Mouse (Mus musculus) limb, embryonic 11.5 days (tissue): Measurements from ENCODE around the gene Eif2s2. TPM values are rescaled to one million over a fixed set of nuclear protein-coding genes. Genes with fewer than 3 reads are reported as not detected.
A peak's percentile ranks its signal among the peaks of the same experiment; 100 is the strongest.

Experiments
- ATAC-seq: fragments of 200-750 bp; cut with Nextera tagmentation; 2 replicates; pipeline ENCODE4 v1.8.0; 2017; ENCODE audit warnings: low read depth; ENCODE audit not compliant: insufficient number of reproducible peaks, low FRiP score, low TSS enrichment
- DNase-seq: peaks from one replicate; pipeline ENCODE4 v3.0.0-alpha.2; 2015; ENCODE audit warnings: low spot score
- H3K27ac ChIP-seq: fragments of 300-500 bp; sonication (generic); replicated peaks from 2 replicates; pipeline ENCODE4 v1.5.1; 2014; ENCODE audit warnings: low read depth, mild to moderate bottlenecking, low read length
- H3K27me3 ChIP-seq: fragments of 300-500 bp; sonication (generic); 2 replicates; pipeline ENCODE4 v1.6.1; 2014; ENCODE audit warnings: mild to moderate bottlenecking, low read length, mixed read lengths; ENCODE audit not compliant: control insufficient read depth, insufficient read depth
- H3K36me3 ChIP-seq: fragments of 300-500 bp; sonication (generic); 2 replicates; pipeline ENCODE4 v1.6.1; 2014; ENCODE audit warnings: mild to moderate bottlenecking, low read length, moderate library complexity, mixed read lengths; ENCODE audit not compliant: control insufficient read depth, insufficient read depth
- H3K4me1 ChIP-seq: fragments of 300-500 bp; sonication (generic); 2 replicates; pipeline ENCODE4 v1.6.1; 2014; ENCODE audit warnings: low read length, mixed read lengths; ENCODE audit not compliant: control insufficient read depth, insufficient read depth
- H3K4me2 ChIP-seq: fragments of 300-500 bp; sonication (generic); 2 replicates; pipeline ENCODE4 v1.6.1; 2014; ENCODE audit warnings: low read depth, mild to moderate bottlenecking, moderate library complexity; ENCODE audit not compliant: severe bottlenecking
- H3K4me3 ChIP-seq: fragments of 300-500 bp; sonication (generic); 2 replicates; pipeline ENCODE4 v1.5.1; 2014; ENCODE audit warnings: low read depth, low read length
- H3K9ac ChIP-seq: fragments of 300-500 bp; sonication (generic); 2 replicates; pipeline ENCODE4 v1.6.1; 2014; ENCODE audit warnings: mild to moderate bottlenecking, low read length
- H3K9me3 ChIP-seq: fragments of 300-500 bp; sonication (generic); 2 replicates; pipeline ENCODE4 v1.6.1; 2016; ENCODE audit warnings: low read length; ENCODE audit not compliant: control insufficient read depth
- WGBS: fragments of 180-500 bp; shearing (Covaris S2); extraction: QIAGEN DNeasy Blood & Tissue Kit; methylation state at CpG from one replicate; pipeline ENCODE4 v1.1.7; 2014; 5-methylcytosine and 5-hydroxymethylcytosine counted together
- polyA plus RNA-seq: library from polyadenylated mRNA; unstranded; fragments of >200 nt; fragmentation: Nextera tagmentation; extraction: Ambion mirVana; gene quantifications from 2 replicates; pipeline ENCODE4 v1.2.1, GENCODE M21; 2014

Eif2s2 gene
- polyA plus RNA-seq, 1 experiment from 2014 or later: 152 TPM

- H3K27ac ChIP-seq: no peak overlapping the region
- peaks cover 29% of the 10 kb centered on the region for H3K36me3 ChIP-seq
- DNase-seq: no peak
- H3K4me2 ChIP-seq: no peak overlapping the region
- no peaks in the 10 kb centered on the region for H3K27me3 ChIP-seq
- H3K9me3 ChIP-seq: no peaks in the 10 kb centered on the region
- H3K4me3 ChIP-seq: no peak overlapping the region
- ATAC-seq: no peak
- no peak overlapping the region for H3K9ac ChIP-seq
- 92% methylated on average over 1 of the region's 1 CpGs for WGBS
- H3K4me1 ChIP-seq: no peaks in the 10 kb centered on the region
Observed at GRCm38 (mm10) chr2:154868106-154868505, 24.6 kb downstream of the Eif2s2 start.

- no peak overlapping the region for H3K4me3 ChIP-seq
- H3K4me1 ChIP-seq: no peaks in the 10 kb centered on the region
- no peak overlapping the region for H3K9ac ChIP-seq
- peaks cover 27% of the 10 kb centered on the region for H3K36me3 ChIP-seq
- H3K27ac ChIP-seq: no peak overlapping the region
- DNase-seq: no peak
- ATAC-seq: no peak
- no peak overlapping the region for H3K4me2 ChIP-seq
- H3K27me3 ChIP-seq: no peaks in the 10 kb centered on the region
- 78% methylated on average over 3 of the region's 3 CpGs for WGBS
- H3K9me3 ChIP-seq: no peaks in the 10 kb centered on the region
Observed at GRCm38 (mm10) chr2:154865696-154866095, 27.0 kb downstream of the Eif2s2 start.

GRCm38 (mm10) chr2:154863672-154864071 lies 29.1 kb downstream of the Eif2s2 start:
- WGBS: 90% methylated on average over 13 of the region's 13 CpGs
- Histone ChIP-seq H3K9me3 (no peaks in the 10 kb centered on the region), H3K4me1 (no peaks in the 10 kb centered on the region), H3K9ac (no peak overlapping the region), H3K27me3 (no peaks in the 10 kb centered on the region), H3K4me3 (no peak overlapping the region), H3K36me3 (peaks cover 26% of the 10 kb centered on the region), H3K4me2 (no peak overlapping the region), H3K27ac (no peak overlapping the region)
- DNase-seq (no peak), ATAC-seq (no peak)

- ATAC-seq (no peak), DNase-seq (peak; percentile 41)
- H3K4me1 ChIP-seq: no peaks in the 10 kb centered on the region
- no peak overlapping the region for H3K4me2 ChIP-seq
- no peak overlapping the region for H3K4me3 ChIP-seq
- H3K9ac ChIP-seq: no peak overlapping the region
- 91% methylated on average over 1 of the region's 1 CpGs for WGBS
- no peaks in the 10 kb centered on the region for H3K27me3 ChIP-seq
- no peaks in the 10 kb centered on the region for H3K9me3 ChIP-seq
- H3K36me3 ChIP-seq: peaks cover 9% of the 10 kb centered on the region
- no peak overlapping the region for H3K27ac ChIP-seq
Observed at GRCm38 (mm10) chr2:154855383-154855782, 37.4 kb downstream of the Eif2s2 start.

GRCm38 (mm10) chr2:154848086-154848485 lies 44.6 kb downstream of the Eif2s2 start:
- no peaks in the 10 kb centered on the region for H3K27me3 ChIP-seq
- no peaks in the 10 kb centered on the region for H3K9me3 ChIP-seq
- no peak for DNase-seq
- no peak overlapping the region for H3K27ac ChIP-seq
- no peak overlapping the region for H3K9ac ChIP-seq
- no peak overlapping the region for H3K4me2 ChIP-seq
- H3K36me3 ChIP-seq: 0 out of 2 replicates have a peak, but pooled peaks cover 2% of the 10 kb centered on the region
- no peak overlapping the region for H3K4me3 ChIP-seq
- ATAC-seq: no peak
- no peaks in the 10 kb centered on the region for H3K4me1 ChIP-seq

GRCm38 (mm10) chr2:154836537-154836936 lies 56.2 kb downstream of the Eif2s2 start:
- no peak for DNase-seq
- Histone ChIP-seq H3K4me3 (no peak overlapping the region), H3K27me3 (no peaks in the 10 kb centered on the region), H3K9ac (no peak overlapping the region), H3K4me2 (no peak overlapping the region), H3K4me1 (no peaks in the 10 kb centered on the region), H3K27ac (no peak overlapping the region), H3K36me3 (no peaks in the 10 kb centered on the region), H3K9me3 (no peaks in the 10 kb centered on the region)
- ATAC-seq: no peak
- 99% methylated on average over 2 of the region's 2 CpGs for WGBS

GRCm38 (mm10) chr2:154834149-154834865 lies 58.4 kb downstream of the Eif2s2 start:
- DNase-seq: no peak
- H3K9me3 ChIP-seq: no peaks in the 10 kb centered on the region
- H3K4me3 ChIP-seq: no peak overlapping the region
- no peaks in the 10 kb centered on the region for H3K36me3 ChIP-seq
- H3K9ac ChIP-seq: no peak overlapping the region
- H3K27ac ChIP-seq: no peak overlapping the region
- no peak for ATAC-seq
- H3K27me3 ChIP-seq: no peaks in the 10 kb centered on the region
- 96% methylated on average over 6 of the region's 6 CpGs for WGBS
- no peaks in the 10 kb centered on the region for H3K4me1 ChIP-seq
- no peak overlapping the region for H3K4me2 ChIP-seq

- Histone ChIP-seq H3K9me3 (no peaks in the 10 kb centered on the region), H3K27me3 (no peaks in the 10 kb centered on the region), H3K9ac (no peak overlapping the region), H3K4me1 (no peaks in the 10 kb centered on the region), H3K27ac (no peak overlapping the region), H3K36me3 (no peaks in the 10 kb centered on the region), H3K4me2 (no peak overlapping the region), H3K4me3 (no peak overlapping the region)
- WGBS: 83% methylated on average over 4 of the region's 4 CpGs
- ATAC-seq (no peak), DNase-seq (no peak)
Observed at GRCm38 (mm10) chr2:154832471-154832870, 60.3 kb downstream of the Eif2s2 start.

GRCm38 (mm10) chr2:154827521-154827920 lies 65.2 kb downstream of the Eif2s2 start:
- no peak overlapping the region for H3K4me2 ChIP-seq
- ATAC-seq (no peak), DNase-seq (no peak)
- no peak overlapping the region for H3K9ac ChIP-seq
- no peaks in the 10 kb centered on the region; the same call in 1 of the 2 replicates for H3K36me3 ChIP-seq
- H3K4me3 ChIP-seq: no peak overlapping the region
- H3K27ac ChIP-seq: no peak overlapping the region
- 78% methylated on average over 4 of the region's 4 CpGs for WGBS
- no peaks in the 10 kb centered on the region for H3K4me1 ChIP-seq
- H3K9me3 ChIP-seq: no peaks in the 10 kb centered on the region
- H3K27me3 ChIP-seq: no peaks in the 10 kb centered on the region
